In the genomic region with DNA sequence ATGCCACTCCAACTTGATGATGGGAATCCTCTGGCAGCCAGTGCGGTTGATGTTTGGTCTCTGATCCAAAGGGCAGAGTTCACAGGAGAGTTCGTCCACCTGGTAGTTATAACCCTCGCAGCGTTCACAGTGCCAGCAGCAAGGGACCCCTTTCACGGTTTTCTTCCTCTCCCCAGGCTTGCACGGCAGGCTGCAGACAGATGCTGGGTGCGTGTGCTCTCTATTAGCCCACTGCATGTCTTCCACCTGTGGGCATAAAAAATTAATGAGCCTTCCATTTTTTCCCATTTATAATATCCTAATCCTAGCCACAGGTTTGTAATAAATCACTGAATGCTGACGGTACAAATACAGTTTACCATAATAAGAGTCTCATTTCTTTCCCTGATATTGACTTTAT, we compare ENCODE assay signal across 27 mouse cellular contexts.
"Had no signal": no experiment of that assay in that cellular context is flagged by ENCODE, and none has a peak within 500 bp of the region (broad histone marks: within the 10 kb centered on the region; RNA-seq: fewer than 3 reads in every experiment).

No protein-coding gene starts in this region.

- H3K27ac ChIP-seq: embryonic facial prominence, embryonic 10.5 days; embryonic facial prominence, embryonic 12.5 days; embryonic facial prominence, embryonic 13.5 days; embryonic facial prominence, embryonic 15.5 days; forebrain, embryonic 10.5 days; forebrain, embryonic 12.5 days; forebrain, embryonic 13.5 days; forebrain, embryonic 15.5 days; gastrocnemius, adult 2 months had no signal

- H3K9me3 ChIP-seq: embryonic facial prominence, embryonic 10.5 days; embryonic facial prominence, embryonic 12.5 days; embryonic facial prominence, embryonic 13.5 days; embryonic facial prominence, embryonic 15.5 days; forebrain, embryonic 10.5 days; forebrain, embryonic 12.5 days; forebrain, embryonic 13.5 days; forebrain, embryonic 15.5 days had no signal

- H3K27me3 ChIP-seq: embryonic facial prominence, embryonic 12.5 days; embryonic facial prominence, embryonic 13.5 days; embryonic facial prominence, embryonic 15.5 days; forebrain, embryonic 12.5 days; forebrain, embryonic 13.5 days; forebrain, embryonic 15.5 days had no signal

- H3K4me3 ChIP-seq: embryonic facial prominence, embryonic 10.5 days; embryonic facial prominence, embryonic 12.5 days; embryonic facial prominence, embryonic 13.5 days; embryonic facial prominence, embryonic 15.5 days; erythroblast, embryonic 14.5 days; forebrain, embryonic 10.5 days; forebrain, embryonic 12.5 days; forebrain, embryonic 13.5 days; forebrain, embryonic 15.5 days; gastrocnemius, adult 2 months had no signal

- H3K9ac ChIP-seq: embryonic facial prominence, embryonic 12.5 days; embryonic facial prominence, embryonic 13.5 days; embryonic facial prominence, embryonic 15.5 days; forebrain, embryonic 12.5 days; forebrain, embryonic 13.5 days; forebrain, embryonic 15.5 days; forebrain, postnatal 0 days had no signal

- DNase-seq: cerebellum, adult 18-20 months; cerebellum, adult 2 months; cerebellum, adult 8-10 months; cerebellum, adult 9-10 months; cerebellum, adult 9-11 months; cerebellum, postnatal 10 days; cerebellum, postnatal 14 days; cerebellum, postnatal 25 days; cerebellum, postnatal 36 days; embryo, embryonic 11 days; forebrain, postnatal 0 days; gastrocnemius, adult 2 months; gastrocnemius, postnatal 10 days; gastrocnemius, postnatal 14 days; gastrocnemius, postnatal 25 days; gastrocnemius, postnatal 36 days had no signal

- H3K36me3 ChIP-seq: embryonic facial prominence, embryonic 10.5 days; embryonic facial prominence, embryonic 12.5 days; embryonic facial prominence, embryonic 13.5 days; embryonic facial prominence, embryonic 15.5 days; forebrain, embryonic 10.5 days; forebrain, embryonic 12.5 days; forebrain, embryonic 15.5 days had no signal

- H3K4me1 ChIP-seq: embryonic facial prominence, embryonic 10.5 days; embryonic facial prominence, embryonic 12.5 days; embryonic facial prominence, embryonic 13.5 days; embryonic facial prominence, embryonic 15.5 days; forebrain, embryonic 10.5 days; forebrain, embryonic 12.5 days; forebrain, embryonic 13.5 days; forebrain, embryonic 15.5 days had no signal

- H3K4me2 ChIP-seq: embryonic facial prominence, embryonic 12.5 days; embryonic facial prominence, embryonic 13.5 days; embryonic facial prominence, embryonic 15.5 days; forebrain, embryonic 12.5 days; forebrain, embryonic 13.5 days; forebrain, embryonic 15.5 days had no signal

- ATAC-seq: forebrain, embryonic 13.5 days; forebrain, embryonic 14.5 days; forebrain, embryonic 15.5 days; forebrain, embryonic 16.5 days; forebrain, postnatal 0 days had no signal
